Mouse (Mus musculus): ENCODE measurements around the gene Ccnt1. TPM values are rescaled to one million over a fixed set of nuclear protein-coding genes. Genes with fewer than 3 reads are reported as not detected.

The Ccnt1 gene
- polyA plus RNA-seq (2014; fragmentation: Nextera tagmentation; extraction: Ambion mirVana) = 63.8 and 67.8 TPM in 2 replicates

DNA sequence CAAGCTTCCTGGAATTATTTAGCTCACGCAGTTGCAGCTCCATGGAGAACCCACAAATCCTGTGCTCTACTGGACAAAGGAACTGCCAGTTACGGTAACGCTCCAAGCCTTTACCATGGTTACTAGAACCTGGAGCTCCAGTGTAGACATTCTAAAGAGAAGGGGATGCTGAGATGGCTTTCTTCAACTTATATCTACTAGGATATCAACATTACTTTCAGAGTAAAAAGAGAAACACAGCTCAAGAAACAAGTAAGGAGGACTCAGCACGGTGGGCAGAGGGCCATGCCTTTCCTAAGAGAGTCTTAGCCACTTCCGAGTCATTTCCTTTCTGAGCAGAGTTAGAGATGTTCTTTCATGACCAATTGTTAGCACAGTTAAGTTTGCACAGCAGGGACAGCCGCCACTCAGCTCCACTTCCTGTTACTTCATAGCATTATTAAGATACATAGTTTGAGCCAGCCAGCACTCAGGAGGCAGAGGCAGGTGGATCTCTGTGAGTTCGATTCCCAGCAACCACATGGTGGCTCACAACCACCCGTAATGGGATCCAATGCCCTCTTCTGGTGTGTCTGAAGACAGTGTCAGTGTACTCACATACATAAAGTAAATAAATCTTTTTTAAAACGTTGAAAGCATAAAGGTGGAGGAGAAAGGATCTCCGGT, at the start of gene Ccnt1, which contains the start of gene 4930415O20Rik:
Ccnt1 (minus strand) TSS at position 51 of the 666 bp plus-strand sequence.
4930415O20Rik (plus strand) TSS at position 132 of the 666 bp plus-strand sequence.
- no peaks in the 10 kb centered on the region for H3K4me1 ChIP-seq (replicated peaks; ENCODE audit: control insufficient read depth, insufficient read depth, low read length)
- DNase-seq (ENCODE audit: low spot score) = no peak
- 87% methylated on average over 10 of the region's 10 CpGs for WGBS
- no peaks in the 10 kb centered on the region for H3K36me3 ChIP-seq (ENCODE audit: control insufficient read depth, insufficient read depth, low read length)
- no peak for ATAC-seq (ENCODE audit: low FRiP score)
- H3K9me3 ChIP-seq (ENCODE audit: control insufficient read depth, low read length) = no peaks in the 10 kb centered on the region
- H3K27me3 ChIP-seq (ENCODE audit: control insufficient read depth, insufficient read depth, low read length) = no peaks in the 10 kb centered on the region
- H3K27ac ChIP-seq (ENCODE audit: low read depth, low read length) = no peak within 1 kb of the TSS
- H3K4me3 ChIP-seq (ENCODE audit: low read depth, low read length) = no peak within 1 kb of the TSS
- H3K9ac ChIP-seq (ENCODE audit: low read depth, low read length) = no peak within 1 kb of the TSS
- no peak within 1 kb of the TSS for H3K4me2 ChIP-seq (replicated peaks; ENCODE audit: low read depth, low read length)

DNA sequence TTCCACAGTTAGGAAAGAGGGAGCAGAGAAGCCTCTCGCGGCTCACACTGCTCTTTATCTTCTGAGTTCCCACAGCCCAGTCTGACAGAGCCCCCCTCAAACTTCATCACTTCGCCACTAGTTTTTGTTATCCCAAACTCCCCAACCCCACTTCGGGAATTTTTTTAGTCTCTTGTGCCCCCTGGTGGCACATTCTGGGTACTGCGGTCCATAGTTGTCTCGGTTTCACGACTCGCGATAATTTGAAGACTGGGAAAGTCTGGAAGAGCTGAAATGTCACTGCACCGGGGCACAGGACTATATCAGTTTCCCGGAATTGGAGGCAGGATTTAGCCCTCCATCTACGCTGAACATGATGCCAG, 46.4 kb upstream of the Ccnt1 start:
- under 1% methylated on average over 12 of the region's 12 CpGs for WGBS
- no peak overlapping the region for H3K4me3 ChIP-seq (ENCODE audit: low read depth, low read length)

DNA sequence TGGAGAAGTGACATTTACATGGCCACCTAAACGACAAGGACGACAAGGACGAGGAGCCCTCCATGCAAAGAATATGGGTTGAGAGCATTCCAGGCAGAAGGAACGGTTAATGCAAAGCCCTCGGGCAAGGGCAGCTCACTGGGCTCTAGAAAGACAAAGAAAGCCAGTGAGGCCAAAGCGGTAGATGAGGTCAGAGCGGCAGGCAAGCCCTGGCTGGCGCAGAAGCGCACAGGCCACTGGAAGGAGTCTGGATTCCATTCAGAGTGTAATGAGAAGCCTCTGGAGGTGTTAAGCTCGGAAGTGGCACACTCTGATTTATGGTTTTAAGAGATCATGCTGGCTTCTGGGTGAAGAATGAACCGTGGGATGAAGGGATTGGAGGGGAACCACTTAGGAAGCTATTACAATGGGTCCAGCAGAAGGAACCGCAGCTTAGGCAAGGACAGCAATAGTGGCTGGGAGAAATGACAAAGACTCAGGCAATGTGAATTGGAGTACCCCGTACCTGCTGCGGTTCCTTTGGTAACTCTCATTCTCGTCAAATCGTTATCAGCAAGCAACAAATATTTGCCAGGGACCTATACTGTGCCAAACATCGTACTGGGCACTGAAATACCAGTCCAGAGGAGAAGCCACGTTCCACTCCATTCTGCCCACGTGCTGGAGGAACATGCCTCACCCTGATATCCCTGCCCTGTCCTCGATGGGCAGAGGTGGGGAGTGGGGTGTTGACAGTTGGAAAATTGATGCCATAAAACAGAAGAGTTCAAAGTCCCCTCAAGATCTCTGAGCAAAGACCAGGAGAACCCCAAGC, 45.8 kb upstream of the Ccnt1 start:
- no peak for DNase-seq (ENCODE audit: low spot score)
- Histone ChIP-seq H3K36me3 (ENCODE audit: control insufficient read depth, insufficient read depth, low read length) (no peaks in the 10 kb centered on the region), H3K4me2 (replicated peaks; ENCODE audit: low read depth, low read length) (no peak overlapping the region), H3K4me1 (replicated peaks; ENCODE audit: control insufficient read depth, insufficient read depth, low read length) (no peaks in the 10 kb centered on the region), H3K4me3 (ENCODE audit: low read depth, low read length) (no peak overlapping the region), H3K27me3 (ENCODE audit: control insufficient read depth, insufficient read depth, low read length) (no peaks in the 10 kb centered on the region; the same call in 1 of the 2 replicates), H3K9me3 (ENCODE audit: control insufficient read depth, low read length) (no peaks in the 10 kb centered on the region), H3K27ac (ENCODE audit: low read depth, low read length) (no peak overlapping the region), H3K9ac (ENCODE audit: low read depth, low read length) (no peak overlapping the region)
- peak; percentile 25; the same call in 1 of the 2 replicates for ATAC-seq (ENCODE audit: low FRiP score)
- WGBS = 48% methylated on average over 20 of the region's 20 CpGs

More for the DNA sequence above, 46.4 kb upstream of the Ccnt1 start:
- H3K9ac ChIP-seq (ENCODE audit: low read depth, low read length) = no peak overlapping the region
- H3K9me3 ChIP-seq (ENCODE audit: control insufficient read depth, low read length) = no peaks in the 10 kb centered on the region
- peak; percentile 93 for DNase-seq (ENCODE audit: low spot score)
- no peak overlapping the region for H3K4me2 ChIP-seq (replicated peaks; ENCODE audit: low read depth, low read length)
- no peak overlapping the region for H3K27ac ChIP-seq (ENCODE audit: low read depth, low read length)
- 0 out of 2 replicates have a peak, but pooled peaks have one; percentile 17 for ATAC-seq (ENCODE audit: low FRiP score)
- no peaks in the 10 kb centered on the region; the same call in 1 of the 2 replicates for H3K4me1 ChIP-seq (replicated peaks; ENCODE audit: control insufficient read depth, insufficient read depth, low read length)
- H3K27me3 ChIP-seq (ENCODE audit: control insufficient read depth, insufficient read depth, low read length) = no peaks in the 10 kb centered on the region; the same call in 1 of the 2 replicates
- no peaks in the 10 kb centered on the region for H3K36me3 ChIP-seq (ENCODE audit: control insufficient read depth, insufficient read depth, low read length)

DNA sequence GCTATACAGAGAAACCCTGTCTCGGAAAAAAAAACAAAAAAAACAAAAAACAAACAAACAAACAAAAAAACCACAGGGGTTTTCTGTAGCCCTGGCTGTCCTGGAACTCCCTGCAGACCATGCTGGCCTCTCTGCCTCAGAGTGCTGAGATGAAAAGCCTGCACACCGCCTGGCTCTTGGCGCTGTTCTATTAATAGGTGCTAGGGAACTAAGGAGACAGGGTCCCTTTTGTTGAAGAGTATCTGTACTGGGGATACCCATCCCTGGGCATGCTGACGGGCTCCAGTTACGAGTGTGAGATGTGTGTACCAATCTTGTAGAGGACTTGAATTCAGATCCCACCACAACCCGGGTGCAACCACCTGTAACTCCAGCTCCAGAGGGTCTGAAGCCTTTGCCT, 45.0 kb upstream of the Ccnt1 start:
- no peak overlapping the region for H3K27ac ChIP-seq (ENCODE audit: low read depth, low read length)
- 65% methylated on average over 6 of the region's 6 CpGs for WGBS

DNA sequence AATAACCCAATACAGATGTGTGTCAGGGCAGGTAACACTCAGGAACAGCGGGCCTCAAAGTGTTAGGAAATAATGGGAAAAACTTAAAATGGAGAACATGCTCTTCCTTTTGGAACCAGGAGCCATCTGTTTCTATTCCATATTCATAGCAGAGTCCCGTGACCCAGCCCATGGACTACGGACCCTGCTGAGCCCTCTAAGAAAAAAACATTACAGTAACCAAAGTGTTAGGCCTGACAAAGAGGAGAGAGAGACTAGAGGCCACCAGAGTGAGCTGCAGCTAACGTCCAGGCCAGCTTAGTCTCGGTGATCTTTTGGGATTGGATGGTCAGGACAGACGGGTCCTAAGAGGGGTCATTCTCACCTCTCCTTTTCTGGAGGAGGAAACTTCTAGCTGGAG, 44.2 kb upstream of the Ccnt1 start:
- ATAC-seq (ENCODE audit: low FRiP score) (no peak), DNase-seq (ENCODE audit: low spot score) (no peak)
- Histone ChIP-seq H3K4me3 (ENCODE audit: low read depth, low read length) (no peak overlapping the region), H3K9me3 (ENCODE audit: control insufficient read depth, low read length) (no peaks in the 10 kb centered on the region), H3K9ac (ENCODE audit: low read depth, low read length) (0 out of 2 replicates have a peak overlapping the region, but pooled peaks have one; percentile 2), H3K27me3 (ENCODE audit: control insufficient read depth, insufficient read depth, low read length) (no peaks in the 10 kb centered on the region; the same call in 1 of the 2 replicates), H3K4me2 (replicated peaks; ENCODE audit: low read depth, low read length) (no peak overlapping the region), H3K36me3 (ENCODE audit: control insufficient read depth, insufficient read depth, low read length) (no peaks in the 10 kb centered on the region), H3K27ac (ENCODE audit: low read depth, low read length) (no peak overlapping the region), H3K4me1 (replicated peaks; ENCODE audit: control insufficient read depth, insufficient read depth, low read length) (no peaks in the 10 kb centered on the region)
- WGBS = 50% methylated on average over 6 of the region's 6 CpGs

More for the DNA sequence above, 45.0 kb upstream of the Ccnt1 start:
- Histone ChIP-seq H3K9me3 (ENCODE audit: control insufficient read depth, low read length) (no peaks in the 10 kb centered on the region), H3K36me3 (ENCODE audit: control insufficient read depth, insufficient read depth, low read length) (no peaks in the 10 kb centered on the region), H3K4me2 (replicated peaks; ENCODE audit: low read depth, low read length) (no peak overlapping the region), H3K4me3 (ENCODE audit: low read depth, low read length) (no peak overlapping the region), H3K9ac (ENCODE audit: low read depth, low read length) (no peak overlapping the region), H3K4me1 (replicated peaks; ENCODE audit: control insufficient read depth, insufficient read depth, low read length) (no peaks in the 10 kb centered on the region), H3K27me3 (ENCODE audit: control insufficient read depth, insufficient read depth, low read length) (no peaks in the 10 kb centered on the region; the same call in 1 of the 2 replicates)
- no peak for DNase-seq (ENCODE audit: low spot score)
- ATAC-seq (ENCODE audit: low FRiP score) = no peak

DNA sequence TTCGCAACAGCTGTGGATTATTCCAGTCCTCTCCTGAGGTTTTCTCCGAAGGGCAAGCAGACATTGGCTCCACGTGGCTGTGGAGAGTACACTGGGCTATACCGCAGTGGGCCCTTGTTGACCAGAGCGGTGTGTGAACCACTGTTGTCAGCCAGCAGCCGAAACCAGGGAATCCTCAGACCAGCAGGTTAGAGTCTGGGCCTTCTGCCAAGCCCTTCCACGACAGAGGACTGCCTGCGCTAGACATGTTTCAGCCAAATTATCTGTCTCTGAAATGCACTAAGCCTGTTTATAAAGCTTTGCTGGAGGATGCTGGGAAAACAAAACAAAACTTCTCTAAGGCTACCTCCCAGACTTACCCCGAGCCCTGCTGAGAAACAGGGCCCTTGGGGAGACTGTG, 43.8 kb upstream of the Ccnt1 start:
- WGBS = 67% methylated on average over 9 of the region's 9 CpGs
- H3K9ac ChIP-seq (ENCODE audit: low read depth, low read length) = 0 out of 2 replicates have a peak overlapping the region, but pooled peaks have one; percentile 2
- ATAC-seq (ENCODE audit: low FRiP score) (no peak), DNase-seq (ENCODE audit: low spot score) (no peak)
- no peaks in the 10 kb centered on the region; the same call in 1 of the 2 replicates for H3K27me3 ChIP-seq (ENCODE audit: control insufficient read depth, insufficient read depth, low read length)
- no peak overlapping the region for H3K27ac ChIP-seq (ENCODE audit: low read depth, low read length)
- no peak overlapping the region for H3K4me3 ChIP-seq (ENCODE audit: low read depth, low read length)
- H3K4me1 ChIP-seq (replicated peaks; ENCODE audit: control insufficient read depth, insufficient read depth, low read length) = no peaks in the 10 kb centered on the region
- no peak overlapping the region for H3K4me2 ChIP-seq (replicated peaks; ENCODE audit: low read depth, low read length)
- no peaks in the 10 kb centered on the region for H3K36me3 ChIP-seq (ENCODE audit: control insufficient read depth, insufficient read depth, low read length)
- no peaks in the 10 kb centered on the region for H3K9me3 ChIP-seq (ENCODE audit: control insufficient read depth, low read length)

DNA sequence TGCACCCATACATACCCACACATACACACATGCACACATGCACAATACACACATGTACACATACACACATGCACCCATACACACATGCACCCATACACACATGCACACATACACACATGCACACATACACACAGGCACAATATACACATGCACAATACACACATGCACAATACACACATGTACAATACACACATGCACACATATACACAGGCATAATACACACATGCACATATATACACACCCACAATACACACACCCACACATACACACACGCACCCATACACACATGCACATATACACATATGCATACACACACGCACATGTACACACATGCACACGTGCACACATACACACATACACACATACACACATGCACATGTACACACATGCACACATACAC, 41.5 kb upstream of the Ccnt1 start:
- Histone ChIP-seq H3K9me3 (ENCODE audit: control insufficient read depth, low read length) (no peaks in the 10 kb centered on the region), H3K4me3 (ENCODE audit: low read depth, low read length) (no peak overlapping the region), H3K4me2 (replicated peaks; ENCODE audit: low read depth, low read length) (no peak overlapping the region), H3K27ac (ENCODE audit: low read depth, low read length) (no peak overlapping the region), H3K27me3 (ENCODE audit: control insufficient read depth, insufficient read depth, low read length) (no peaks in the 10 kb centered on the region), H3K4me1 (replicated peaks; ENCODE audit: control insufficient read depth, insufficient read depth, low read length) (peaks cover 7% of the 10 kb centered on the region), H3K36me3 (ENCODE audit: control insufficient read depth, insufficient read depth, low read length) (no peaks in the 10 kb centered on the region), H3K9ac (ENCODE audit: low read depth, low read length) (no peak overlapping the region)
- DNase-seq (ENCODE audit: low spot score) = no peak
- 96% methylated on average over 3 of the region's 3 CpGs for WGBS
- ATAC-seq (ENCODE audit: low FRiP score) = no peak

DNA sequence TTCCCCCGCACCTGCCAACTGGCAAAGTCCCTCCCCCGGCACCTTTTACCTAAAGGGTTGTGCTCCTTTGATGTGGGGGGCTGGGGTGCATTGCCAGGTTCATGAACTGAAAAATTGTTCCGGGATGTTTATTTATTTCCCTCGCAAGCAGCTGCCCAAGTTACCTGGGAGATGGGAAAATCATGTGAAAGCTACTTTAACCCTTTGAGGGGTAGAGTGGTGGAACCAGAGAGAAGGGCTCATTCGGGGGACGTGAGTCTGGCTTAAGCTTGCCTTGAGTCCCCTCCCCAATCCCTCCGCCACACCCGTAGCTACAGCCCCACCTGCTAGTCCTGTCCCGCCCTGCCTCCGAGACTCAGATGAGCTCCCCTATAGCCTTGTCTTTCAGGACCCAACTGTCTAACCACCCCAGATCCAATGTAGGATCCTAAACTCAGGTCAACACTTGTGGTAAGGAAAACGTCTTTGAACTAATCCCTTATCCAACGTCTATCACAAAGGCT, 39.5 kb upstream of the Ccnt1 start:
- peak overlapping the region; percentile 84; the same call in 1 of the 2 replicates for H3K27ac ChIP-seq (ENCODE audit: low read depth, low read length)
- H3K4me2 ChIP-seq (replicated peaks; ENCODE audit: low read depth, low read length) = peak overlapping the region; percentile 69
- H3K27me3 ChIP-seq (ENCODE audit: control insufficient read depth, insufficient read depth, low read length) = no peaks in the 10 kb centered on the region
- no peaks in the 10 kb centered on the region for H3K9me3 ChIP-seq (ENCODE audit: control insufficient read depth, low read length)
- H3K36me3 ChIP-seq (ENCODE audit: control insufficient read depth, insufficient read depth, low read length) = no peaks in the 10 kb centered on the region
- 3% methylated on average over 12 of the region's 12 CpGs for WGBS
- peaks cover 7% of the 10 kb centered on the region for H3K4me1 ChIP-seq (replicated peaks; ENCODE audit: control insufficient read depth, insufficient read depth, low read length)
- peak overlapping the region; percentile 64 for H3K9ac ChIP-seq (ENCODE audit: low read depth, low read length)
- no peak for ATAC-seq (ENCODE audit: low FRiP score)
- peak overlapping the region; percentile 88 for H3K4me3 ChIP-seq (ENCODE audit: low read depth, low read length)
- DNase-seq (ENCODE audit: low spot score) = no peak

All from hindbrain, embryonic 11.5 days (tissue).